24 mouse cellular contexts compared by ENCODE assay signal in the genomic region with DNA sequence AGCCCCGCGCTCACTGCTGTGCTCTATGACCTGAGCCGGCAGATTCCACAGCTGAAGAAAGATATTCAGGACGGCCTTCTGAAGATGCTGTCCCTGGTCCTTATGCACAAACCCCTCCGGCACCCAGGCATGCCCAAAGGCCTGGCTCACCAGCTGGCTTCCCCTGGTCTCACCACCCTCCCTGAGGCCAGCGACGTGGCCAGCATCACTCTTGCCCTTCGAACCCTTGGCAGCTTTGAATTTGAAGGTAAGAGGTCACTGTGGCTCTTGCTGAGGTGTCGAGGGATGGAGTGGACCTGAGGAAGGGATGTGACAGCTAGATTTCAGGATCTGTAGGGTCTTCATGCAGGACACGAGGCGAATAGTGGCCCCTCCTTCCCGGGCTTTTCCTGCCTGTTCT. TPM values are rescaled to one million over a fixed set of nuclear protein-coding genes. Genes with fewer than 3 reads are reported as not detected.
"Had no signal": no experiment of that assay in that cellular context is flagged by ENCODE, and none has a peak within 500 bp of the region (broad histone marks: within the 10 kb centered on the region; RNA-seq: fewer than 3 reads in every experiment).

No protein-coding gene starts in this region.

- H3K27ac ChIP-seq: embryonic facial prominence, embryonic 10.5 days; embryonic facial prominence, embryonic 12.5 days; embryonic facial prominence, embryonic 13.5 days; embryonic facial prominence, embryonic 15.5 days; forebrain, embryonic 10.5 days; forebrain, embryonic 12.5 days; forebrain, embryonic 13.5 days; forebrain, embryonic 15.5 days; gastrocnemius, adult 2 months; heart, adult 2 months had no signal

- ATAC-seq: forebrain, embryonic 13.5 days; forebrain, embryonic 14.5 days; forebrain, embryonic 16.5 days; forebrain, postnatal 0 days had no signal

- H3K9ac ChIP-seq: embryonic facial prominence, embryonic 12.5 days; embryonic facial prominence, embryonic 13.5 days; embryonic facial prominence, embryonic 15.5 days; forebrain, embryonic 12.5 days; forebrain, embryonic 13.5 days; forebrain, embryonic 15.5 days; forebrain, postnatal 0 days had no signal

- H3K4me1 ChIP-seq: embryonic facial prominence, embryonic 10.5 days; embryonic facial prominence, embryonic 12.5 days; embryonic facial prominence, embryonic 13.5 days; embryonic facial prominence, embryonic 15.5 days; forebrain, embryonic 12.5 days had no signal

- H3K4me2 ChIP-seq: embryonic facial prominence, embryonic 12.5 days; embryonic facial prominence, embryonic 13.5 days; embryonic facial prominence, embryonic 15.5 days; forebrain, embryonic 12.5 days; forebrain, embryonic 13.5 days; forebrain, embryonic 15.5 days had no signal

- H3K27me3 ChIP-seq: embryonic facial prominence, embryonic 12.5 days; embryonic facial prominence, embryonic 13.5 days; embryonic facial prominence, embryonic 15.5 days; forebrain, embryonic 12.5 days; forebrain, embryonic 13.5 days; forebrain, embryonic 15.5 days had no signal

- DNase-seq: cerebellum, adult 8-10 months; cerebellum, adult 9-10 months; embryo, embryonic 11 days; forebrain, postnatal 0 days; gastrocnemius, adult 2 months; gastrocnemius, postnatal 10 days; gastrocnemius, postnatal 14 days; gastrocnemius, postnatal 25 days; gastrocnemius, postnatal 36 days; heart, adult 18-20 months; heart, adult 2 months had no signal

- H3K9me3 ChIP-seq: embryonic facial prominence, embryonic 10.5 days; embryonic facial prominence, embryonic 12.5 days; embryonic facial prominence, embryonic 13.5 days; embryonic facial prominence, embryonic 15.5 days; forebrain, embryonic 10.5 days; forebrain, embryonic 12.5 days; forebrain, embryonic 13.5 days; forebrain, embryonic 15.5 days had no signal

- H3K4me3 ChIP-seq: embryonic facial prominence, embryonic 10.5 days; embryonic facial prominence, embryonic 12.5 days; embryonic facial prominence, embryonic 13.5 days; embryonic facial prominence, embryonic 15.5 days; erythroblast, embryonic 14.5 days; forebrain, embryonic 10.5 days; forebrain, embryonic 12.5 days; forebrain, embryonic 13.5 days; forebrain, embryonic 15.5 days; gastrocnemius, adult 2 months; heart, adult 2 months had no signal

RNA-seq across cellular contexts. Expression of gene Angptl7, which starts 36.0 kb away (rescaled TPM):
- total RNA-seq: common myeloid progenitor, adult 5-6 weeks; granulocyte monocyte progenitor cell, adult 5-6 weeks had no signal
- polyA plus RNA-seq: erythroblast, embryonic 14.5 days had no signal
